Mouse (Mus musculus) erythroblast, embryonic 14.5 days (primary cell): ENCODE results near the gene Mrln.

Experiments
- GATA1 ChIP-seq: IDR thresholded peaks from 2 replicates; pipeline ENCODE4 v1.6.1; 2012; ENCODE audit warnings: low read length, inconsistent platforms, mixed read lengths
- TAL1 ChIP-seq: IDR thresholded peaks from 3 replicates; pipeline ENCODE4 v1.6.1; 2012; ENCODE audit warnings: low read length, inconsistent platforms, mixed read lengths

DNA sequence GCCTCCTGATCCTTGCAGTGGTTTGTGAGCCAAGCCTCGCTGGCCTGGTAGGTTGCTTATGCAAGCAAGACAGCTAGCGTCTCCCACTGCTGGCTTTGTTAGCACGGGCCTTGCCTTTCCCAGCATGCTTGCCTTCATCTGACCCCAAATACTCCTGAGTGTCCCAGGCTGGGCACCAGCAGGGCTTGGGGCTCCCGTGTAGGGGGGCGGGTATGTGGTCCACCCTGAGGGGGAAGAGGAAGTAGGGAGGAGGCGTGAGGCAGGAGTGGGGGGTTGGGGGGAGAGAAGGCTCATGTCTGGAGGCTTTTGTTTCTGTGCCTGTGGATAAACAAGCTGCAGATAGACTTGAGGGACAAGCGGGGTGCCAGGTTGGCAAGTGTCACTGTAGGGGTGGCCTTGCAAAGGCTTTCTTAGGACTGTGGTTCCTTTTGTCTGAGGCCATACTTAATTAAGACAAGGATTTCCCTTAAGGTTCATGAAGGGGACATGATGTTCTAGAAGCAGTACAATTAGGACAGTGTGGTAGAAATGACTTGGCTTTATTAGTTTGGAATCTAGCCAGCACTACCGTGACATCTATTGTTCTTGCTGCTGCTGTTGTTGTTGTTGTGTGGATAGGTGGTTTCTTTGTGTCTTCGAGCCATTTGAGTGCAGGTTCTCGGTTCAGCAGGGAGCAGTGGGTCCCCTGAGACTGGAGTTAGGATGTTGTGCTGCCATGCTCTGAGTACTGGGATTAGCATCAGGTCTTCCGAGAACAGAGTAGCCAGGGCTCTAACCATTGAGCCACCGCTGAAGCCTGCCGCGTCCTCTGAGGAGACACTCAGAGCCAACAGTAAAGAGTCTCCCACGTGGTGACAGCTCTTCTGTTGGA, 21.0 kb upstream of the Mrln start:
- no peak for TF ChIP-seq GATA1
- TF ChIP-seq TAL1 = no peak
